Mouse (Mus musculus) ES-Bruce4 (cell line): ENCODE data around the gene Serpinb9c.

Experiments used
- CTCF ChIP-seq: IDR thresholded peaks from one replicate; pipeline ENCODE4 v1.8.1; 2011; ENCODE audit warnings: low read depth, low read length
- EP300 ChIP-seq: IDR thresholded peaks from 2 replicates; pipeline ENCODE4 v1.6.1; 2011; ENCODE audit warnings: low read depth, low read length; ENCODE audit not compliant: insufficient read depth

GRCm38 (mm10) chr13:33192659-33193058, 33.1 kb upstream of the Serpinb9c start, which contains the start of gene Serpinb9d:
- TF ChIP-seq CTCF (no peak), EP300 (no peak)
